Mouse (Mus musculus) heart, postnatal 0 days (tissue): ENCODE measurements around the gene Tril. TPM values are rescaled to one million over a fixed set of nuclear protein-coding genes. Genes with fewer than 3 reads are reported as not detected.
A peak's percentile ranks its signal among the peaks of the same experiment; 100 is the strongest.

Experiments used
- ATAC-seq: fragments of 200-750 bp; cut with Nextera tagmentation; 2 replicates; pipeline ENCODE4 v1.8.0; 2017; ENCODE audit warnings: low read depth, moderate number of reproducible peaks, moderate library complexity; ENCODE audit not compliant: insufficient read depth
- DNase-seq: peaks from one replicate; pipeline ENCODE4 v3.0.0-alpha.2; 2016; ENCODE audit warnings: low spot score
- H3K27ac ChIP-seq: fragments of 300-500 bp; sonication (generic); 2 replicates; pipeline ENCODE4 v1.5.1; 2014; ENCODE audit warnings: low read depth, mild to moderate bottlenecking
- H3K27me3 ChIP-seq: fragments of 300-500 bp; sonication (generic); 2 replicates; pipeline ENCODE4 v1.6.1; 2014; ENCODE audit warnings: low read length, mixed read lengths; ENCODE audit not compliant: control insufficient read depth, insufficient read depth
- H3K36me3 ChIP-seq: fragments of 300-500 bp; sonication (generic); replicated peaks from 2 replicates; pipeline ENCODE4 v1.6.1; 2014; ENCODE audit warnings: low read length, mixed read lengths; ENCODE audit not compliant: control insufficient read depth, insufficient read depth
- H3K4me1 ChIP-seq: fragments of 300-500 bp; sonication (generic); 2 replicates; pipeline ENCODE4 v1.6.1; 2014; ENCODE audit warnings: antibody characterized with exemption; ENCODE audit not compliant: control insufficient read depth, insufficient read depth
- H3K4me2 ChIP-seq: fragments of 300-500 bp; sonication (generic); 2 replicates; pipeline ENCODE4 v1.6.1; 2014; ENCODE audit warnings: low read depth, mild to moderate bottlenecking, low read length, moderate library complexity
- H3K4me3 ChIP-seq: fragments of 300-500 bp; sonication (generic); 2 replicates; pipeline ENCODE4 v1.5.1; 2014; ENCODE audit warnings: low read depth, low read length
- H3K9ac ChIP-seq: fragments of 300-500 bp; sonication (generic); replicated peaks from 2 replicates; pipeline ENCODE4 v1.6.1; 2014; ENCODE audit warnings: low read depth, low read length, mixed read lengths
- H3K9me3 ChIP-seq: fragments of 300-500 bp; sonication (generic); replicated peaks from 2 replicates; pipeline ENCODE4 v1.6.1; 2016; ENCODE audit warnings: low read length; ENCODE audit not compliant: control insufficient read depth
- CTCF ChIP-seq: IDR thresholded peaks from 2 replicates; pipeline ENCODE4 v1.5.1; 2016; ENCODE audit warnings: antibody characterized with exemption, control low read depth, low read depth
- EP300 ChIP-seq: IDR thresholded peaks from 2 replicates; pipeline ENCODE4 v1.6.1; 2016; ENCODE audit warnings: antibody characterized with exemption, low read depth
- WGBS: fragments of 180-500 bp; shearing (Covaris S2); extraction: QIAGEN DNeasy Blood & Tissue Kit; methylation state at CpG from one replicate; pipeline ENCODE4 v1.1.7; 2014; 5-methylcytosine and 5-hydroxymethylcytosine counted together
- polyA plus RNA-seq: library from polyadenylated mRNA; unstranded; fragments of >200 nt; fragmentation: Nextera tagmentation; extraction: Ambion mirVana; gene quantifications from 2 replicates; pipeline ENCODE4 v1.2.1, GENCODE M21; 2015
- total RNA-seq: library from RNA; depleted of rRNA; stranded (reverse); fragments of >200 nt; gene quantifications from 2 replicates; pipeline ENCODE4 v1.2.3, GENCODE M21; 2014; ENCODE audit warnings: low replicate concordance

Gene Tril
- total and polyA plus RNA-seq, 2 experiments from 2014 or later: 3.9 to 6.4 TPM

DNA sequence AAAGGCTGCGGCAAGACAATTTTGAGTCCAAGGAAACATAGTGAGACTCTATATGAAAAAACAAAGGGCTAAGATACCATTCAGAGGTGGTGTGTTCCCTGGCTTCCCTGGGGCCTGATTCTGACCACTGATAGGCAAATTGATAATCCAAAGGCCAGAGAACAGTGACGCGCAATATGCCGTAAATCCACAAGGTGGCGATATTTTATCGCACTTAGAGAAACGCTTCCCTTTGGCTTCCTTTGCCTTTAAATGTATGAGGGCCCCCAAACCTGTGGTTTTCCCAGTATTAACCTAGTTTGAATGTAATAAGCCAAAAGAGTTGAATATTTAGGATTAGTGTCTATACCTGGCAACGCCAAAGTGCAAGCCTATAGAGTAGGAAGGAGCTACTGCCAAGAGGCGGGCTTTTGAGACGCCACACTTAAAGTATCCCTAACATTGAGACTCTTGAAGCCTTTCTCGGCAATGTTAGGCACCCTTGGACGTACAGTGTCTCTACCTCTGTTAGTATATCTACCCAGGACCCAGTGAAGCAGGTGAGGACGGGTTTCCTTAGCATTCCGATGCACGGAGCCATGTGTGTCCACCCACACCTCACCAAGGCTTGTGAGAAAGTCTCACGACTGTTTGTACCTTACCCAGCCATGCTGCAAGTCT, 37.6 kb downstream of the Tril start:
- Histone ChIP-seq H3K36me3 (no peaks in the 10 kb centered on the region), H3K27me3 (no peaks in the 10 kb centered on the region), H3K4me3 (no peak overlapping the region), H3K4me2 (no peak overlapping the region), H3K4me1 (no peaks in the 10 kb centered on the region), H3K9me3 (no peaks in the 10 kb centered on the region), H3K9ac (no peak overlapping the region), H3K27ac (no peak overlapping the region)
- TF ChIP-seq CTCF (peak; percentile 83), EP300 (no peak)
- DNase-seq (peak; percentile 42), ATAC-seq (no peak)
- 40% methylated on average over 16 of the region's 16 CpGs for WGBS

DNA sequence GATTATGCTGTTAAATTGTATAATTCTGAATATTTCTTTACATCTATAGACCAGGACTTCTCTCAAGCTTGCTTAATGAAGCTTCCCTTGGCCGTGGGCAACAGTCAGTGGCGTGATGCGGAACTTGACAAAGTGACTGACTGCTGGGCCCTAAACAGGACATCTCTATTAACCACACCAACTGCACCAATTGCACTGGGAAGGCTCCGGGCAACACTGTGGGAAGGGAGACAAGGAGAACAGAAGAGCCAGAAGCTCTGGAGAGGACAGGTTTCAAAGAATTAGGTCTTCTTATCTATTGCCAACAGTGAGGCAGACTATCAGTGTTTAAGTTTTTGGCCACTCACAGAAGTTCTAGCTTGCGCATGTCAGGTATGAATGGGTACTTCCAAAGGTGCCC, 38.4 kb downstream of the Tril start:
- ATAC-seq (no peak), DNase-seq (no peak)
- Histone ChIP-seq H3K36me3 (no peaks in the 10 kb centered on the region), H3K4me2 (no peak overlapping the region), H3K9ac (no peak overlapping the region), H3K9me3 (no peaks in the 10 kb centered on the region), H3K27me3 (no peaks in the 10 kb centered on the region), H3K4me1 (no peaks in the 10 kb centered on the region), H3K4me3 (no peak overlapping the region), H3K27ac (no peak overlapping the region)
- TF ChIP-seq EP300: no peak
- no peak for TF ChIP-seq CTCF
- WGBS: 79% methylated on average over 5 of the region's 5 CpGs

DNA sequence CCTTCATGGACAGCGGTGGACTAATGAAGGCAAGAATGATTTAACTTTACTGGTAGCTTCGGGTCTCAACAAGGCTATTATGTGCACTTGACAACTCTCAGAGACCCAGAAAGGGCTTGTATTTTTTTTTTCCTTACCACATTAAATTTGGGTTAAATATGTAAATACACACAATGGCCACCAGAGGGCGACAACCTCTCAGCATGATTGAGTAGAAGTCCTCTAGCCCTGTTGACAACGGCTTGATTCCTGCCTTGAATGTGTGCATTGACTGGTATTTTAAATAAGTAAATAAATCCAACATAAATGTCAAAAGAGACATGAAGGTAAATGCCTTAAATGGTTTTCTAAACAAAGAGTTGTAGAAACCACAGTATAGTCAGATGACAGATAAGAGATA, 39.5 kb downstream of the Tril start:
- no peak overlapping the region for H3K4me3 ChIP-seq
- H3K27me3 ChIP-seq: no peaks in the 10 kb centered on the region
- DNase-seq (peak; percentile 25), ATAC-seq (no peak)
- no peak overlapping the region for H3K9ac ChIP-seq
- no peaks in the 10 kb centered on the region for H3K9me3 ChIP-seq
- TF ChIP-seq CTCF (peak; percentile 78), EP300 (no peak)
- no peaks in the 10 kb centered on the region for H3K4me1 ChIP-seq
- 10% methylated on average over 4 of the region's 4 CpGs for WGBS
- no peak overlapping the region for H3K4me2 ChIP-seq
- no peak overlapping the region for H3K27ac ChIP-seq
- no peaks in the 10 kb centered on the region for H3K36me3 ChIP-seq

DNA sequence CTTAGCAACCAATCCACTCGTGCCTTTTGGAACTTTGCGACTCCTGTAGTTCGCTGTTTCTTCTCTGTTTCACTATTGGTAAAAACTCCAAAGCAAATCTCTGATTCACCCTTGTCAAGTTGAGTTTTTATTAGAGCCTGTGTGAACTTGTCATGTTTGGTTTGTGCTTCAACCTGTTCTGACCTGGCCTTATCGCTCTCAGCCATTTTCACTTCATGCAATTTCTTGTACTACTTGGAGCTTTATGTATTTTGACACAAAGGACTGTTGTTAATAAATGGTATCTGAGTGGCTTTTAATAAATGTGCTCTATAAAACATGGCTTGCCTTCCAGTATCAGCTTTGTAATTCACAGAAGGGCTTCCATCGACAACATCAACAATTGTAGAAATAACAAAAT, 40.6 kb downstream of the Tril start:
- H3K9me3 ChIP-seq: no peaks in the 10 kb centered on the region
- TF ChIP-seq EP300 (no peak), CTCF (no peak)
- no peaks in the 10 kb centered on the region for H3K27me3 ChIP-seq
- H3K36me3 ChIP-seq: no peaks in the 10 kb centered on the region
- 89% methylated on average over 5 of the region's 5 CpGs for WGBS
- no peak overlapping the region for H3K27ac ChIP-seq
- ATAC-seq: no peak
- no peaks in the 10 kb centered on the region for H3K4me1 ChIP-seq
- no peak overlapping the region for H3K4me3 ChIP-seq
- no peak for DNase-seq
- no peak overlapping the region for H3K4me2 ChIP-seq
- no peak overlapping the region for H3K9ac ChIP-seq

DNA sequence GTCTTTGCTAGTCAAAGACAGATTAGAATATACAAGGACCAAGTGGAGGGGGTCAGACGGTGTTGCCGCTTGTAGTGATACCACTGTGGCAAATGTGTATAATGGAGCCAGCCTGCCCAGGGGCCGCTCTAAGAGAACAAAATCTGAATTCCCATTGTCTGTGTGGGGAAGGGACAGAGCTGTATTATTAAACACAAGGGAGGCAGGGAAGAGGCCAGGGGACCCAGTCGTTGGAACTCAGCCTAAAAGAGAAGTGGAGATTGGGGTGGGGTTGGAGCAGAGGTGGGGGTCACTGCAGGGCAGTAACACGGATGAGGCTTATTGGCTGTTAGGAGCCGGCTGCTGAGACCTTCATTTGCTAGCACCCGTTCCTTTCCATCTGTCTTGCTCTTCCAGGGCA, 41.1 kb downstream of the Tril start:
- ATAC-seq: no peak
- H3K9ac ChIP-seq: no peak overlapping the region
- no peaks in the 10 kb centered on the region for H3K27me3 ChIP-seq
- WGBS: 63% methylated on average over 7 of the region's 7 CpGs
- H3K36me3 ChIP-seq: no peaks in the 10 kb centered on the region
- no peaks in the 10 kb centered on the region for H3K4me1 ChIP-seq
- H3K4me3 ChIP-seq: no peak overlapping the region
- TF ChIP-seq CTCF (no peak), EP300 (no peak)
- H3K9me3 ChIP-seq: no peaks in the 10 kb centered on the region
- no peak for DNase-seq
- H3K27ac ChIP-seq: no peak overlapping the region
- no peak overlapping the region for H3K4me2 ChIP-seq

DNA sequence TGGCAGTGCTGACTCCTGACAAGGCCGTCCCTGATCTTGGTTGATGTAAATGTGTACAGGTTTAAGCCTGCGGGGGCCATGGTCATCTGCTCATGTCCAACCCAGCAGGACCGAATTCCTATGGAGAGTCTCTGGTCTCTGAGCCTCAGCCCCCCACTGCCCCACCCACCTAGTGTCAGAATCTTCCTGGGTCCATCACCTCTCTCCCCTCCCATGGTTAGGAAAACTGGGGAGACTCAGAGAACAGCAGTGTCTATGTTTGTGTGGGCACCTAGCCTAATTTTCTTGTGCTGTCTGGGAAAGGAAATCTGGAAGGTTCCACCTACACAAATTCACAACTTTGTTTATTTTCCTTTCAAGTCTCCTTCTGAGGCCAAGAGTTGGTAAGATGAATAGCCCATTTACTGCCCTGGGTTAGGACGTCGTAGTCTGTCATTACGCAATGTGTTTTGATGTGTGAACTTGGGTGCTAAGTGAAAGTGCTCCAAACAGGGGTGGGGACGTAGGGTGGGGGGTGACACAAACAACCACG, 42.1 kb downstream of the Tril start:
- no peak overlapping the region for H3K9ac ChIP-seq
- no peak overlapping the region for H3K27ac ChIP-seq
- WGBS: 61% methylated on average over 8 of the region's 8 CpGs
- H3K4me2 ChIP-seq: no peak overlapping the region
- TF ChIP-seq CTCF (no peak), EP300 (no peak)
- DNase-seq (peak; percentile 9), ATAC-seq (no peak)
- no peaks in the 10 kb centered on the region for H3K4me1 ChIP-seq
- H3K36me3 ChIP-seq: no peaks in the 10 kb centered on the region
- H3K27me3 ChIP-seq: no peaks in the 10 kb centered on the region
- H3K4me3 ChIP-seq: no peak overlapping the region
- H3K9me3 ChIP-seq: no peaks in the 10 kb centered on the region
